Mouse (Mus musculus) right cerebral cortex, postnatal 14 days (tissue): ENCODE data around the gene Tmco2.
"Not testable (repeated sequence)": the region's sequence is repeated elsewhere in the genome, so short reads cannot be mapped to it uniquely, and the experiment has no call there.

Source experiments
- DNase-seq: peaks from one replicate; pipeline ENCODE4 v3.0.0; 2022

Tmco2 gene

GRCm38 (mm10) chr4:121109126-121109525, at the start of gene Tmco2:
Tmco2 (minus strand) TSS chr4:121109226.
- DNase-seq = no peak

GRCm38 (mm10) chr4:121103304-121103703, 5.7 kb downstream of the Tmco2 start:
- no peak for DNase-seq

- DNase-seq = peak; percentile 82
Measured at GRCm38 (mm10) chr4:121097650-121098378, 11.2 kb downstream of the Tmco2 start, which contains the start of gene Zmpste24. Zmpste24 (minus strand) TSS chr4:121098241.

- no peak for DNase-seq
Measured at GRCm38 (mm10) chr4:121090211-121090610, 18.8 kb downstream of the Tmco2 start.

- no peak for DNase-seq
Measured at GRCm38 (mm10) chr4:121088696-121089095, 20.3 kb downstream of the Tmco2 start.

GRCm38 (mm10) chr4:121084506-121084905, 24.5 kb downstream of the Tmco2 start:
- DNase-seq = no peak

GRCm38 (mm10) chr4:121080395-121080794, 28.6 kb downstream of the Tmco2 start:
- no peak for DNase-seq

GRCm38 (mm10) chr4:121077915-121078646, 30.9 kb downstream of the Tmco2 start:
- no peak for DNase-seq

- DNase-seq = no peak
Measured at GRCm38 (mm10) chr4:121074250-121074649, 34.8 kb downstream of the Tmco2 start.

- DNase-seq = no peak
Measured at GRCm38 (mm10) chr4:121065336-121065735, 43.7 kb downstream of the Tmco2 start.

GRCm38 (mm10) chr4:121059218-121059617, 49.8 kb downstream of the Tmco2 start:
- DNase-seq = not testable (repeated sequence)

- no peak for DNase-seq
Measured at GRCm38 (mm10) chr4:121057032-121057431, 52.0 kb downstream of the Tmco2 start.

- DNase-seq = peak; percentile 16
Measured at GRCm38 (mm10) chr4:121056342-121056741, 52.7 kb downstream of the Tmco2 start.
